Mouse (Mus musculus): ENCODE data around the gene Ovol2. TPM values are rescaled to one million over a fixed set of nuclear protein-coding genes. Genes with fewer than 3 reads are reported as not detected.

The Ovol2 gene
- total RNA-seq, 2 experiments from 2014 or later, result 0.64 to 0.77 TPM

GRCm38 (mm10) chr2:144269306-144269650 is 62.7 kb downstream of the Ovol2 start:
- intact Hi-C loops (cut with DNase I), result no loop called here

GRCm38 (mm10) chr2:144268446-144269305 is 63.3 kb downstream of the Ovol2 start:
- DNase-seq, result no peak
- intact Hi-C loops (cut with DNase I), result no loop called here

More at GRCm38 (mm10) chr2:144269306-144269650, 62.7 kb downstream of the Ovol2 start:
- no peak for DNase-seq

DNA sequence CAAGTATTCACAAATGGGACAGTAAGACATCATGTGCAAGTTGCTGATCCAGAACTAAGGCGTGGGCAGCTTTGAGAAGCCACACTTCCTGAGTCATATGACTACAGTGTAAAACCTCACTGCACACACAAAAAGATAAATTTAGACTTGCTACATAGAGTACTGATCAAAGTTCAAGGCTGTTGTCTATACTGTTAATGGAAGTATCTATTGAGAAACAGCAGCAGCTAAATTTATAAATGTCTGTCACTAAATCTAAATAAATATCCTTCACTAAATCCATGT is 64.3 kb downstream of the Ovol2 start:
- intact Hi-C loops (cut with DNase I), result no loop called here
- DNase-seq, result no peak

- intact Hi-C loops (cut with DNase I), result no loop called here
- no peak for DNase-seq
Observed at GRCm38 (mm10) chr2:144267004-144267730, 64.8 kb downstream of the Ovol2 start.

DNA sequence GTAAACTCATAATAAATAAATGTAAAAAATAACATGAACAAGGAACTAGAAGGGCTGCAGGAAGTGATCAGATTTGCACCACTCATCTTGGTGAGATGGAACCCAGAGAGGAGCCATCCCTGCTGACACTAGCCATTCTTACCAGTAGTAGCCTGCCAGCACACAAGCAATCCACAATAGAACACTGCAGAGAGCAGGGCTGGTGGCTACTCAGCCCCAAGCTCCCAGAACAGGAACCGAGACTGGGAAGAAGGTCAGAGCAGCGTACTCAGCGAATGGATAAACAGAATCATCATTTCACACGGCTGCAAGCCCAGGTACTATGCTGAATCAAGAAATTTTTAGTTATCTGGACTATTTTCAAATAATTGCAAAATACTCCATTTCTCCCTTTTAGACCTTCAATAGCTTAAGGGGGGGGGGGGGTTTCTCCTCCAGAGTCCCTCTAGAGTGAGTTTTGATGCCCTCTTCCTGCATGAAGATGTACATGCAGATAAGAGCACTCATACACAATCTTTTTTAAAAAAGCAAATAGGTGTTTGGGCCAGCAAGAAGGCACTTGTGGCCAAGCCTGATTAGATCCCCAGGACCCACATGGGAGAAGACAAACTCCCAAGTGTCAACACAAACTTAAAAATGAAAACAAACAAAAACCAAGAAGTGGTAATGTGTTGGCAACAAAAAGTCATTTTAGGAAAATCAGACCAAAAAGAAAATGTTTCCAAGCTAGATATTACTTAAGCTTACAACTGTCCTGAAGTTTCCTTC is 65.8 kb downstream of the Ovol2 start:
- no peak for DNase-seq
- intact Hi-C loops (cut with DNase I), result no loop called here

GRCm38 (mm10) chr2:144265120-144265488 is 66.8 kb downstream of the Ovol2 start:
- intact Hi-C loops (cut with DNase I), result no loop called here

GRCm38 (mm10) chr2:144264398-144265119 is 67.4 kb downstream of the Ovol2 start:
- intact Hi-C loops (cut with DNase I), result no loop called here
- no peak for DNase-seq

More at GRCm38 (mm10) chr2:144265120-144265488, 66.8 kb downstream of the Ovol2 start:
- DNase-seq, result no peak

DNA sequence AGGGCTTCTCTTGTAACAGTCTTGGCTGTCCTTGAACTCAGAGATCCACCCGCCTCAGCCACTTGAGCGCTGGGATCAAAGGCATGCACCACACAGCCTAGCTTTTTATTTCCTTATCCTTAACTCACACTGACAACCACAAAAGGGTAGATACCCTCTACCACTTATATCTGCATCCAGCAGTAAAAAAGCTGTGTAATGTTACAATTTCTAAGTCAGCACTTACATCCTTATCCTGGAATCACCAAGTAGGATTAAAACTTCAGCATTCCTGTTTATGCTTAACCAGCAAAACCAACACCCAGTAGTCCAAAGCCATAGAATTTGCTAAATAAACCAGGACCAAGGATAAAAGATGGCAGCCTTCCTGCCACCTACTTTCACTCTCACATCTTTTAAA is 69.1 kb downstream of the Ovol2 start:
- intact Hi-C loops (cut with DNase I), result no loop called here
- no peak for DNase-seq

Other genes with a start within 250 kb of the Ovol2 start
- gene Mgme1, start 61.5 kb downstream of the Ovol2 start, total RNA-seq (2021), result 1 to 10 TPM; 3.9 to 4.8 TPM
- 10 to 100 TPM; 60.5 to 65.0 TPM for gene Snx5, start 61.2 kb downstream of the Ovol2 start, total RNA-seq (2021)
- 10 to 100 TPM; 21.2 to 24.1 TPM for gene Kat14, start 36.8 kb upstream of the Ovol2 start, total RNA-seq (2021)
- gene Pet117, start 36.9 kb upstream of the Ovol2 start, total RNA-seq (2021), result 1 to 10 TPM; 4.4 to 5.9 TPM
- 10 to 100 TPM; 37.3 to 43.6 TPM for gene Dzank1, start 195.3 kb upstream of the Ovol2 start, total RNA-seq (2021)
- 10 to 100 TPM; 29.9 to 32.0 TPM for gene Polr3f, start 195.6 kb upstream of the Ovol2 start, total RNA-seq (2021)
- gene Rbbp9, start 218.7 kb upstream of the Ovol2 start, total RNA-seq (2021), result 10 to 100 TPM; 22.8 to 26.0 TPM
- gene Sec23b, start 224.1 kb upstream of the Ovol2 start, total RNA-seq (2021), result 10 to 100 TPM; 36.3 to 46.3 TPM